Mouse (Mus musculus): ENCODE data around the gene Dip2b. TPM values are rescaled to one million over a fixed set of nuclear protein-coding genes. Genes with fewer than 3 reads are reported as not detected.

The Dip2b gene
- polyA plus RNA-seq, 2 experiments from 2014 or later = 14.8 to 17.1 TPM

GRCm38 (mm10) chr15:100088021-100088420 lies 49.6 kb downstream of the Dip2b start:
- ATAC-seq = no peak

DNA sequence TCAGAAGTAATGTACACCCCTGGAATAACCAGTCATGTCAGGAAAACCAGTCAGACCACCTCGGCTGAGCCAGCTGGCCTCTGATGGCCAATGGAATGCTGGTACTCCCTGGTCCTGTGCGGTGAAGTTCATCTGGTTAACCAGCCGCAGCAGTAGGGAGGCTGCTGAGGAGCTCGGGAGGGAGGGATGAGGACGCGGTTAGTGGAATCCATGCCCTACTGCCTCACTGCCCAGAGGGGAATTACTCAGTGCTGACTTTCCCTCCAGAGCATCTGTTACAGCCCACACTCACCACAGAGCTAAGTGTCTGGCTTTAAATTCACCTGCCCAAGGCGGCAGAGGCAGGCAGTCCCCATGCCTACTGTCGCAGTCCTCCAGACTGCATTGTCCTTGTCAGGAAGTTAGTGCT lies 51.2 kb downstream of the Dip2b start:
- peak; percentile 29 for ATAC-seq

GRCm38 (mm10) chr15:100091818-100092217 lies 53.4 kb downstream of the Dip2b start:
- ATAC-seq = no peak

- ATAC-seq = peak; percentile 32
Measured at GRCm38 (mm10) chr15:100092258-100092657, 53.8 kb downstream of the Dip2b start.

DNA sequence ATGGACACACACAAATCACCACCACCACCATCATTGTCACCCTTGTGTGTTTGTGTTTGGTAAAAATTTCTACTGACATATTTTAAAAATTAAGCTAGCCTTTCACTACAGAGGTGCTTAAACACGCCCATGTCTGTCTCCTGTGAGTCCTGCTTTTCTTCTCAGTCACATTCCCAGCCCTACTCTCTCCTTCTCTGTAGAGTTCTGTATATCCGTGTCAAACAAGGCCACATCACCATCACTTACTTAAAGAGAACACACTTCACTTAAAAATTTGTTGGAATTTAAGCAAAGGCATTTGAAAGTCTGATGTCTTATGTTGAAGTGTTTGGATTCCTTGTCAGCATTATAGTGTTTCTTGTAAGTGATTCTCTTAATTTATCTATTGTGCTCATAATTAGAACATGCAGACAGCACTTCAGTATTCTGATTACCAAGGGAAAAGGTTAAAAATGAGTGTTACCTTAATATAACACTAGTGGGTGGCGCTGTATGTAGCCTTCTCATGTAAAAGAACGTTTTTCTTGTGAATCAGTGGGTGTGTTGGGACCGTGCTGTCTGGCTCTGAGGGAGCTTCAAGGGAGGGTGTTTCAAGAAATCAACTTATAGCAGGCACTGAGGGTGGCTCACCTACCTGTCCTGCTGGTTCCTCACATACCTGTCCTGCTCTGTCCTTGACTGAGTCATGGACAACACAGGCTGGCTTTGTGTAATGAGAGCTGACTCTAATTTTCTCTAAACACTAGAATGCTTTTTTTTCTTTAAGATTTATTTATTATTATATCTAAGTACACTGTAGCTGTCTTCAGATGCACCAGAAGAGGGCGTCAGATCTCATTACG lies 58.3 kb downstream of the Dip2b start:
- ATAC-seq = no peak

- ATAC-seq = no peak
Measured at GRCm38 (mm10) chr15:100100336-100100735, 61.9 kb downstream of the Dip2b start.

GRCm38 (mm10) chr15:100101206-100101605 lies 62.7 kb downstream of the Dip2b start:
- no peak for ATAC-seq

DNA sequence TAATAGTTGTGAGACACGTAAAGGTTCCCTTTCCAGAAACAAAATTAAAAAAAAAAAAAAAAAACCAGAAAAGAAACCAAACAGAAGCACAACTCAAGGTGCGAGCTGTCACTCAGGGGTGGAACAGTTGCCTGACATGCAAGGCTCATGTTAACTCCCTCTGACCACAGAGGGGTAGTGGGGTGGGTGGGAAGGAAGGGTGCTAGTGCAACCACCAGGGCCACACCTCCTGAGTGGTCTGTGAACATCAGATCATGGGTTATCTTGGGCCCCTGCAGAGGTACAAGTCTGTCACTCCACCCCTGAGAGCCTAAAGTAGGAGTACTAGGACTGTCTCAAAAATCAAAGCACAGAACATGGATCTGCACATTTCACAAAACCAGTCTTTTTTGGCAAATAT lies 65.7 kb downstream of the Dip2b start:
- no peak for ATAC-seq

DNA sequence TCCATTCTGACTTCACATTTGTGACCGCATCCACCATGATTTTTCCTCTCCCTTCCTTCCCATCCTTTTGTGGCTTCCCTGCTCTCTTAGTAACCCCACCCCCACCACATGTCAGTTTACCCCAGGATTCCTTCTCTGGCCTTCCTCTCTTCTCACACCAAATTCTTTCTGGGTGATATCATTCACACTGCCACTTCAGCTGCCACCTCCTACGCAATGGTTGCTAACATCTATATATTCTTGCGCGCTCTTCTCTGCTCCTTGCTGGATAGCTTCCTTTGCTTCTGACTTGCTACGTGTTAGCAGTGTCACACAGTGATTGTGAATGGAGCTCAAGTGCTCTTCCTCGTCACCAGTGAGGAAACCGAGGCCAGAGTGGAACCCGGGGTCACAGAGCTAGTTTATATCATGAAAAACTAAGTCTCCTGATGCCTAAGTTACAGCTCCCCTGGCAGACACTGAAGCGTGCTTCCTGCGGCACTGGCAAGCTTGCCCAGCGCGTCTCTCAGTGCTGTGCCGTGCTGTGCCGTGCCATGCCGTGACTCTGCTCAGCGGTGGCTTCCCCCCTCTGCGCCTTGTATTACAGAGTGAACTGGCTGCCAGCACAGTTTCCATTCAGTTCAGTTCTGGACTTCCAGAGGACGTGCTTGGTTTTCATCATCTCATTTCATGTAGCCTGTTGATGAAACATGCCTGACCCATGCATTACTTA lies 69.8 kb downstream of the Dip2b start:
- no peak for ATAC-seq

DNA sequence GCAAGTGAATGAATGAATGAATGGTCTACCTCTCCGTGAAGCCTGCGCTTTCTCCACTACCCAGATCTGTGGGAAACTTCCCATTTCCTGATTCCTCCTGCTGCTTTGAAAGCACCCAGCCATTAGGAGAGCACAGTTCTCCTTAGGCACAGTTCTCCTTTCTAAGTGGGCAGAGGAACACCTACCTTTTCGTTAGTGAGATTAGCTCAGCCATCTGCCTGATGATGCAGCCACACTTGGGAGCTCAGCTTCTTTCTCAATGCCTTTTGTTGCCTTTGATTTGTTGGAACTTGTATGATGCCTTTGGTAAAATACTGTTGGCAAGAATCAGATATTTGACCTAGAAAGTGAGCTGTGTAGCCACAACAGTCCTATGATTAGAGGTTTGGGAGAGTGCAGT lies 71.5 kb downstream of the Dip2b start:
- no peak for ATAC-seq

DNA sequence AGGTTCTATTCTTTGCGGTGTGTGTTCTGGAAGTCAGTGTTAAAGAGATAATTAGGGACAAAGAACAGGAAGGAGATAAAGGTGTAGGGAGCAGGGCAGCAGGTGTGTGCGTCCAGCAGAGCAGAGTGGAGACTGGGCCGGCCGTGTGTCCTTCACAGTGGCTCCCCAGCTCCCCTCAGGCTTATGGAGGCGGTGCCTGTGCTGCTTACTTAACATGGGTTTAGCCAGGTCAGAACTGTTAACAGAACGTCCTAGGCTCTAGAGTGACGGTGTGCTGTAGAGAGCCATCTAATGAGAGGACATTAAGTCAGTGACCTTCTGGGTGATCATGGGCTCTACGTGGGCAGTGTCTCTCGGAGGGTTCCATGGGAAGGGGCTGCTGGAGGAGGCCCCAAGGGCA lies 73.4 kb downstream of the Dip2b start:
- no peak for ATAC-seq

GRCm38 (mm10) chr15:100112309-100112966 lies 74.0 kb downstream of the Dip2b start:
- ATAC-seq = no peak

DNA sequence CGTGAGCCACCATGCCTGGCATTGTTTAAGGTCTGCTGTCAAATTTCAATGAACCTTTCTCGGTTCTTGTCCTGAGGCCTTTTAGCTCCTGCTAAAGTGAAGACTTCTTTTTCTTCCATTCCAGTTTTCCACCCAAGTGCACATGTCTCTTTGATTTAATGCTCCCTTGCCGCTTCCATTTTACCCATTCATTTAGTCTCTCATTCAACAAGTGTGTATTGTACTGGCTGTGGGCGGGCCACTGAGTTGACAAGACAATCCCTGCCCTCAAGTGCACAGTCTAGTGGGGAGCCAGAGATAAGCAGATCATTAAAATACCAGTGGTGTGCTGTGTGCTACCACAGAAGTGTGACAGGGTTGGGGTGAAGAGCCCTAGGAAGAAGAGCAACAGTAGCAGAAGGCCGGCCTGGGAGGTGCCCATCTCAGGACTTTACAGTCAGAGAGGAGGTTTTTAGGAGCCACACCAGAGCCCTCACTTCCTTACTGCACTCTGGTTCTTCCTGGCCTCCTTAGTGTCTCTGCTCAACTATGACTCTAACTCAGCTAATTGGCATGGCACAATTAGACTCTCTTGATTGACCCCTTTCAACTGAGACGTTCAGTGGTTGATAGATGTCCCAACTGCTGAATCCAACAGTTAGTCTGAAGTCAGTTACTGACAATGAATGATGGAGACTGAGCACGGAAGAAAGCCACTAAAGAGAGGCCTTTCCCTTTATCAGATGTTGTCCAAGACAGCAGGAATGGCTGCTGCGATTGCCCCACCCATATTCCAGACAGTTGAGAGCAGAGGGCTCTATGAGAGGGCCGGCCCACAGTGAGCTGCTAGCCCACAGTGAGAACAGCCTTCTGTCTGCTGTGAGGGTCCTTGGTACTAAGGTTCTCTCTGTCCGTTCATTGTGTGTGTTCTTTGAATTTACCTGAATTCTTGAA lies 75.1 kb downstream of the Dip2b start:
- no peak for ATAC-seq

DNA sequence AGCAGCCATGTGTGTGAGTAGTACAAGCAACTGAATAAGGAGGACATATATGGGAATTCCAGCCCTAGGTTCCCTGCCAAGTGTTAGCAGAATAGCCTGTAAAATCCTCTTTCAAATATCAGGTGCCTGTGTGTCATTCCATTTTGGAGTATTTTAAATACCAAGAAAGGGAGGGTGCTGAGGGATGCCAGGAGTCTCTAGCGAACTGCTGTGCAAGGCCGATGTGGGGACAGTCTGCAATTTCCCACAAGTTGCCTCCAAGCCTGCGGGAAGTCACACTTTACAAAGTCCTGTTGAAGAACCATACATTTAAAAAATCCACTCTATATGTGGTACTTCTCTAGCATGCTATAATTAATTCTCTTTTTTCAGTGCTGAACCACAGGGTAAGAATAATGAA lies 77.0 kb downstream of the Dip2b start:
- ATAC-seq = no peak

GRCm38 (mm10) chr15:100116325-100116724 lies 77.9 kb downstream of the Dip2b start:
- no peak for ATAC-seq

DNA sequence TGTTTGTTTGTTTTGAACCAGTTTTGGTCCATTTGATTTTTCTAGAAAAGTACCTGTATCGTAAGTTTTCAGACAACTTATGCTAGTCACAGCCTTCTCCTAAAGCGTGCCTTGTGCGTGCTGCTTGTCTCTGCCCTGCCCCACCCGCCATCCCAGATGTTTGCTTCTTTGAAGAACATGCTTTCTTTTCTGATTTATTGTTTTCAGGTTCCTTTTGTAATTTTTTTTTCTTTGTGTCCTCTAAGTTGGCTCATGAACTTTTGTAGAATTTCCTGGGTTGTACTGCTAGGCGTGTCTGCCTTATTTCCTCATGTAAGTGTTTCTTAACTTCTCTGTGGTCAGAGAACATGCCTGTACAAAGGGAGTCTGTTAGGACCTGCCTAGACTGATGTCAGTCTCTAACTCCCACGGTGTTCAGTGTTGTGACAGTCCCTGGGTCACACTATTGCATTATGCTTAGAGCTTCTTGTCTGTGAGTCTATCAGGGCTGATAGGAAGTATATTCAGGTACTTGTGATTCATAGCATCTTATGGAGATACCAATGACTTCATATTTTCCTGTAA lies 80.8 kb downstream of the Dip2b start:
- ATAC-seq = no peak

DNA sequence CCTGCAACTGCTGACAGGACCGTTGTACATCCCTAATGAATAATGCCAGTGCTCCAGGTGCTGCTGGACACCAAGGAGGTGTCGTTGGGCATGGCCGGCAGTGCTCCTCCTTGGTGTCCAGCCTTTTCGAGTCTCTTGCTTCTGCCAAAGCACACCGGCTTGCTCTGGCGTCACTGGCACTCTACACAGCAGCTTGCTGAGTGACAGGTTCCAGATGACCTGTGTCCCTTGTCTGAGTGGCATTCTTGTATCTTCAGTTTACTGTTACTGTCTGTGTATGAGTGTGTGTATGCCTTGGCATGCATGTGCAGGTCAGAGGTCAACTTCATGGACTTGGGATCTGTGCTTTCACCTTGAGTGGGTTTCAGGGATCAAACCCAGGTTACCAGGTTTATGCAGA lies 83.0 kb downstream of the Dip2b start:
- no peak for ATAC-seq

DNA sequence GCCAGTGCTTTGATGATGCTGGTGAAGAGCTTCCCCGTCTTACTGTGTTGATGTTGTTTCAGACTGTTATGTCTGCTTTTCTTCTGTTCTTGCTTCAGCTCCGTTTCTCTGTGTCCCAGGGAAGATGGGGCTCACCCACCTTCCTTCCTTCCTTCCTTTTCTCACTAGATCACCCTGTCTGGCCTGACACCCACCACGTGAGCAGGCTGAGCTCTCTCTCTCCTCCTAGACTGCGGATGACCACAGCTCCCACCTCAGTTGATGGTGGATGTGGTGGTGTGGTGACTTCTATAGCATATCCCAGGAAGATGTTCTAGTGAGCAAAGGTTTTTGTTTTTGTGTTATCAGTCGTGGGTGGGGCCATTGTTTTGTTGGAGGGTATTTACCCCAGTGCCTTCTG lies 85.4 kb downstream of the Dip2b start:
- no peak for ATAC-seq

GRCm38 (mm10) chr15:100125245-100125644 lies 86.8 kb downstream of the Dip2b start:
- ATAC-seq = no peak

DNA sequence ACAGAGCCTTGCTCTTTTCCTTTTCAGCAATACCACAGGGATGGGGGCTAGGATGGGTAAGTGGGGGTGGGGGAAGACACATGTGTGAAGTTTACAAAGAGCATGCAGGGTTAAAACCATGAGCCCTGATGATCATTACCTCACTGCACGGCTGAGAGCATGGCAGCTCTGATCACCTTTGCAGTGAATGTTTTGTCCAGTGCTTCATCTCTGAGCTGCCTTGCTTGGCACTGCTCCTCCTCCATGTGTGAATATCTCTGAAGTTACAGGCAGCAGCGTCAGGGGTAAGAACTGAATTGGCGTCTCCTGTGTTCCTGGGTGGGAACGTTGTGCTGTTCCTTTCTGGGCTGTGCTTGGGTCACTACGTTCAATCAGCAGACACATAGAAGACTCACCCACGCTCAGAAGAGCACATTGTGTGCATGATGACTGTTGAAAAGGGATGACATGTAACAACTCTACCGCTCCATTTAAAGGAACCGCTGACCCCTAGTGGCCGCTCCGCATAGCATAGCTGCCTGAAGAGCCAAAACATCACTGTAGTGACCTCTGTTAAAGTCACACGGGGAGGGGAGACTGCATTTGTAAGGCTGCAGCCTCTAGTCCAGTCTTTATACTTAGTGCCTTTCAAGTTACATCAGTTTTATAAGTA lies 88.1 kb downstream of the Dip2b start:
- peak; percentile 97 for ATAC-seq

- ATAC-seq = no peak
Measured at GRCm38 (mm10) chr15:100129151-100129790, 90.8 kb downstream of the Dip2b start.
